In the genomic region with DNA sequence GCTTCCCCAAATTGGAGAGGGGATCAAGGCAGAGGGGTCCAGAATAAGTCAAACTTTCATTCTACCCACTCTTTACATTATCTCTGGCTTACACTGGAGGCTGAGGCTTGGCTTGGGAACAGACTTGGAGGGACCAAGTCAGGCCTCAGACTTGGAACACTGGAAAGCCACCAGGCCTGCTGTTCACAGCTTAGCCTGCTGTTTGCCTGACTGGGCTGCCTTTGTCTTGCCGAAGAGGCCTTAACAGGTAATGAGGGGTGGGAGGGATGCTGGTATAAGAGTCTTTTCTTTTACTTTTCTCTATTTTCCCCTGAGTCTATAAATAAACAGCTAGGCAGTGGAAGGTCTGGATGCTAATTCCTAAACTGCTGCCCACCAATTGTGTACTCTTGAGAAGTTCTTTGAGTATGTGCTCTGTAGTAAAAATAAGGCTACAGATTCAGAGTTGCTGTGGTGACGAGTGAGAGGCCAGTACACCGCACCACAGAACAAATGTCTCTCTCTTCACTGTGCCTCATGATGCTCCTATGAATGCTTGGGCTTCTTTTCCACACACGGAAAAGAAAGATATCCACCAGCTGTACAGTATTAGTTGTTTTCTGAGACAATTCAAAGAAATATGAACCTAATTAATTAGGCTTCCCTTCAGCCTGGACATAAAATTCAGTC, we compare ENCODE assay signal across 23 mouse cellular contexts.
DNase-seq lines count a peak whose midpoint lies in the region; ATAC-seq lines count a peak whose summit lies in the region.
"Had no signal": no experiment of that assay in that cellular context is flagged by ENCODE, and none has a peak within 500 bp of the region (broad histone marks: within the 10 kb centered on the region; RNA-seq: fewer than 3 reads in every experiment).

No protein-coding gene starts in this region.

- no peaks in the 10 kb centered on the region for H3K36me3 ChIP-seq in hindbrain, embryonic 16.5 days (ENCODE audit: control insufficient read depth, insufficient read depth, low read length)
- H3K36me3 ChIP-seq in hindbrain, embryonic 12.5 days = no peaks in the 10 kb centered on the region
- H3K36me3 ChIP-seq in neural tube, embryonic 13.5 days = no peaks in the 10 kb centered on the region
- no peaks in the 10 kb centered on the region for H3K36me3 ChIP-seq in forebrain, embryonic 13.5 days (ENCODE audit: poor library complexity, severe bottlenecking)
- H3K36me3 ChIP-seq: heart, embryonic 10.5 days; limb, embryonic 15.5 days; lung, embryonic 15.5 days; midbrain, embryonic 13.5 days had no signal

- H3K4me2 ChIP-seq in hindbrain, embryonic 16.5 days (ENCODE audit: low read length) = no peak overlapping the region
- H3K4me2 ChIP-seq in hindbrain, embryonic 12.5 days (replicated peaks) = no peak overlapping the region
- H3K4me2 ChIP-seq in neural tube, embryonic 13.5 days = no peak overlapping the region
- no peak overlapping the region for H3K4me2 ChIP-seq in forebrain, embryonic 13.5 days
- H3K4me2 ChIP-seq: limb, embryonic 15.5 days; lung, embryonic 15.5 days; midbrain, embryonic 13.5 days had no signal

- H3K27ac ChIP-seq in hindbrain, embryonic 16.5 days (ENCODE audit: low read depth, low read length) = no peak overlapping the region
- no peak overlapping the region for H3K27ac ChIP-seq in hindbrain, embryonic 12.5 days
- H3K27ac ChIP-seq in neural tube, embryonic 13.5 days (replicated peaks) = no peak overlapping the region
- H3K27ac ChIP-seq in forebrain, embryonic 13.5 days = no peak overlapping the region
- H3K27ac ChIP-seq: gastrocnemius, adult 2 months; heart, embryonic 10.5 days; hindbrain, postnatal 0 days; limb, embryonic 15.5 days; liver, embryonic 14.5 days; lung, embryonic 15.5 days; midbrain, embryonic 13.5 days had no signal

- no peak overlapping the region for H3K9ac ChIP-seq in hindbrain, embryonic 16.5 days (ENCODE audit: low read depth, low read length)
- no peak overlapping the region for H3K9ac ChIP-seq in hindbrain, embryonic 12.5 days
- no peak overlapping the region for H3K9ac ChIP-seq in neural tube, embryonic 13.5 days
- H3K9ac ChIP-seq in forebrain, embryonic 13.5 days = no peak overlapping the region
- H3K9ac ChIP-seq: limb, embryonic 15.5 days; liver, embryonic 14.5 days; lung, embryonic 15.5 days; midbrain, embryonic 13.5 days had no signal

- no peaks in the 10 kb centered on the region for H3K4me1 ChIP-seq in hindbrain, embryonic 16.5 days (ENCODE audit: control insufficient read depth, insufficient read depth, low read depth, low read length)
- no peaks in the 10 kb centered on the region for H3K4me1 ChIP-seq in hindbrain, embryonic 12.5 days
- no peaks in the 10 kb centered on the region for H3K4me1 ChIP-seq in neural tube, embryonic 13.5 days (replicated peaks)
- 0 out of 2 replicates have a peak, but pooled peaks cover 10% of the 10 kb centered on the region for H3K4me1 ChIP-seq in forebrain, embryonic 13.5 days
- H3K4me1 ChIP-seq: heart, embryonic 10.5 days; limb, embryonic 15.5 days; lung, embryonic 15.5 days; megakaryocyte, embryonic 14.5 days; midbrain, embryonic 13.5 days had no signal

- no peaks in the 10 kb centered on the region for H3K9me3 ChIP-seq in hindbrain, embryonic 16.5 days (ENCODE audit: control insufficient read depth, low read length)
- H3K9me3 ChIP-seq in hindbrain, embryonic 12.5 days (replicated peaks) = no peaks in the 10 kb centered on the region
- no peaks in the 10 kb centered on the region for H3K9me3 ChIP-seq in neural tube, embryonic 13.5 days
- H3K9me3 ChIP-seq in forebrain, embryonic 13.5 days (replicated peaks) = no peaks in the 10 kb centered on the region
- H3K9me3 ChIP-seq: heart, embryonic 10.5 days; limb, embryonic 15.5 days; lung, embryonic 15.5 days; midbrain, embryonic 13.5 days had no signal

- H3K27me3 ChIP-seq in hindbrain, embryonic 16.5 days (replicated peaks; ENCODE audit: control insufficient read depth, insufficient read depth, low read length) = no peaks in the 10 kb centered on the region
- H3K27me3 ChIP-seq in hindbrain, embryonic 12.5 days = no peaks in the 10 kb centered on the region
- no peaks in the 10 kb centered on the region for H3K27me3 ChIP-seq in neural tube, embryonic 13.5 days
- H3K27me3 ChIP-seq in forebrain, embryonic 13.5 days = no peaks in the 10 kb centered on the region
- H3K27me3 ChIP-seq: limb, embryonic 15.5 days; lung, embryonic 15.5 days; megakaryocyte, embryonic 14.5 days; midbrain, embryonic 13.5 days had no signal

- no peak for DNase-seq in neural tube, embryonic 10.5 days (ENCODE audit: extremely low spot score, low spot score)
- DNase-seq in spleen, adult 12 weeks (ENCODE audit: low spot score) = no peak
- no peak for DNase-seq in layer of hippocampus, postnatal 36 days
- DNase-seq: adrenal gland, postnatal 25 days; cerebellum, adult 11-12 months; cerebellum, postnatal 10 days; gastrocnemius, adult 2 months; kidney, postnatal 10 days; left cerebral cortex, postnatal 4 days; lung, postnatal 36 days; spleen, adult 18-20 months had no signal

- peak; percentile 68; the same call in 1 of the 2 replicates for ATAC-seq in hindbrain, embryonic 16.5 days
- no peak for ATAC-seq in hindbrain, embryonic 12.5 days (ENCODE audit: low FRiP score)
- peak; percentile 50; the same call in 1 of the 2 replicates for ATAC-seq in neural tube, embryonic 13.5 days (ENCODE audit: low read depth)
- ATAC-seq in forebrain, embryonic 13.5 days = peak; percentile 55; the same call in 1 of the 2 replicates
- ATAC-seq: hindbrain, postnatal 0 days; intestine, postnatal 0 days; midbrain, embryonic 13.5 days had no signal

- WGBS in hindbrain, embryonic 16.5 days = 49% methylated on average over 4 of the region's 4 CpGs
- 64% methylated on average over 4 of the region's 4 CpGs for WGBS in hindbrain, embryonic 12.5 days
- 45% methylated on average over 4 of the region's 4 CpGs for WGBS in neural tube, embryonic 13.5 days
- WGBS in forebrain, embryonic 13.5 days = 16% methylated on average over 4 of the region's 4 CpGs

- H3K4me3 ChIP-seq in hindbrain, embryonic 16.5 days (ENCODE audit: low read length) = no peak overlapping the region
- no peak overlapping the region for H3K4me3 ChIP-seq in hindbrain, embryonic 12.5 days
- no peak overlapping the region for H3K4me3 ChIP-seq in neural tube, embryonic 13.5 days
- H3K4me3 ChIP-seq in forebrain, embryonic 13.5 days = no peak overlapping the region
- H3K4me3 ChIP-seq: gastrocnemius, adult 2 months; heart, embryonic 10.5 days; limb, embryonic 15.5 days; lung, embryonic 15.5 days; megakaryocyte, embryonic 14.5 days; midbrain, embryonic 13.5 days had no signal
